Mouse (Mus musculus) limb, embryonic 12.5 days (tissue): ENCODE data around the gene Ifnk. TPM values are rescaled to one million over a fixed set of nuclear protein-coding genes. Genes with fewer than 3 reads are reported as not detected.

Experiments used
- ATAC-seq: fragments of 200-750 bp; cut with Nextera tagmentation; 2 replicates; pipeline ENCODE4 v1.8.0; 2017; ENCODE audit warnings: low read depth, moderate TSS enrichment; ENCODE audit not compliant: insufficient number of reproducible peaks, insufficient read depth, low FRiP score, low TSS enrichment
- H3K27ac ChIP-seq: fragments of 300-500 bp; sonication (generic); 2 replicates; pipeline ENCODE4 v1.5.1; 2016; ENCODE audit warnings: mild to moderate bottlenecking, moderate library complexity
- H3K27me3 ChIP-seq: fragments of 300-500 bp; sonication (generic); 2 replicates; pipeline ENCODE4 v1.6.1; 2016; ENCODE audit warnings: mild to moderate bottlenecking, moderate library complexity
- H3K36me3 ChIP-seq: fragments of 300-500 bp; sonication (generic); 2 replicates; pipeline ENCODE4 v1.6.1; 2016; ENCODE audit warnings: mild to moderate bottlenecking, moderate library complexity
- H3K4me1 ChIP-seq: fragments of 300-500 bp; sonication (generic); replicated peaks from 2 replicates; pipeline ENCODE4 v1.6.1; 2016
- H3K4me2 ChIP-seq: fragments of 300-500 bp; sonication (generic); 2 replicates; pipeline ENCODE4 v1.6.1; 2016; ENCODE audit warnings: mild to moderate bottlenecking, moderate library complexity
- H3K4me3 ChIP-seq: fragments of 300-500 bp; sonication (generic); replicated peaks from 2 replicates; pipeline ENCODE4 v1.5.1; 2016; ENCODE audit warnings: mild to moderate bottlenecking
- H3K9ac ChIP-seq: fragments of 300-500 bp; sonication (generic); replicated peaks from 2 replicates; pipeline ENCODE4 v1.6.1; 2016; ENCODE audit warnings: mild to moderate bottlenecking, moderate library complexity
- H3K9me3 ChIP-seq: fragments of 300-500 bp; sonication (generic); 2 replicates; pipeline ENCODE4 v1.6.1; 2016; ENCODE audit warnings: mild to moderate bottlenecking, moderate library complexity
- WGBS: fragments of 180-500 bp; shearing (Covaris S2); methylation state at CpG from one replicate; pipeline ENCODE4 v1.1.7; 2016; 5-methylcytosine and 5-hydroxymethylcytosine counted together
- polyA plus RNA-seq: library from polyadenylated mRNA; unstranded; fragments of >200 nt; fragmentation: Nextera tagmentation; extraction: Ambion mirVana; gene quantifications from 2 replicates; pipeline ENCODE4 v1.2.1, GENCODE M21; 2016

Ifnk gene
- polyA plus RNA-seq, 1 experiment from 2014 or later: 0.26 TPM

- H3K27me3 ChIP-seq: no peaks in the 10 kb centered on the region
- H3K27ac ChIP-seq: no peak overlapping the region
- H3K36me3 ChIP-seq: no peaks in the 10 kb centered on the region
- H3K9me3 ChIP-seq: no peaks in the 10 kb centered on the region
- 83% methylated on average over 2 of the region's 2 CpGs for WGBS
- H3K9ac ChIP-seq: no peak overlapping the region
- ATAC-seq: no peak
- H3K4me3 ChIP-seq: no peak overlapping the region
- no peaks in the 10 kb centered on the region for H3K4me1 ChIP-seq
- H3K4me2 ChIP-seq: no peak overlapping the region
Measured at GRCm38 (mm10) chr4:35165275-35165674, 13.4 kb downstream of the Ifnk start.

- 88% methylated on average over 3 of the region's 3 CpGs for WGBS
- no peak for ATAC-seq
- Histone ChIP-seq H3K4me1 (no peaks in the 10 kb centered on the region), H3K4me2 (no peak overlapping the region), H3K9me3 (no peaks in the 10 kb centered on the region), H3K27me3 (no peaks in the 10 kb centered on the region), H3K9ac (no peak overlapping the region), H3K4me3 (no peak overlapping the region), H3K36me3 (no peaks in the 10 kb centered on the region), H3K27ac (no peak overlapping the region)
Measured at GRCm38 (mm10) chr4:35165947-35166346, 14.1 kb downstream of the Ifnk start.

- H3K4me2 ChIP-seq: no peak overlapping the region
- H3K27me3 ChIP-seq: no peaks in the 10 kb centered on the region
- ATAC-seq: no peak
- no peaks in the 10 kb centered on the region for H3K4me1 ChIP-seq
- 59% methylated on average over 5 of the region's 5 CpGs for WGBS
- no peaks in the 10 kb centered on the region for H3K36me3 ChIP-seq
- H3K9me3 ChIP-seq: no peaks in the 10 kb centered on the region
- H3K9ac ChIP-seq: no peak overlapping the region
- no peak overlapping the region for H3K4me3 ChIP-seq
- no peak overlapping the region for H3K27ac ChIP-seq
Measured at GRCm38 (mm10) chr4:35167855-35168254, 16.0 kb downstream of the Ifnk start.

- H3K9ac ChIP-seq: no peak overlapping the region
- H3K27ac ChIP-seq: no peak overlapping the region
- ATAC-seq: no peak
- no peaks in the 10 kb centered on the region for H3K9me3 ChIP-seq
- 87% methylated on average over 13 of the region's 13 CpGs for WGBS
- H3K27me3 ChIP-seq: no peaks in the 10 kb centered on the region
- no peak overlapping the region for H3K4me2 ChIP-seq
- H3K4me1 ChIP-seq: no peaks in the 10 kb centered on the region
- no peaks in the 10 kb centered on the region for H3K36me3 ChIP-seq
- H3K4me3 ChIP-seq: no peak overlapping the region
Measured at GRCm38 (mm10) chr4:35169571-35170125, 17.8 kb downstream of the Ifnk start.

- H3K4me1 ChIP-seq: no peaks in the 10 kb centered on the region
- no peaks in the 10 kb centered on the region for H3K27me3 ChIP-seq
- no peaks in the 10 kb centered on the region for H3K36me3 ChIP-seq
- no peaks in the 10 kb centered on the region for H3K9me3 ChIP-seq
- H3K4me2 ChIP-seq: no peak overlapping the region
- ATAC-seq: no peak
- 85% methylated on average over 2 of the region's 2 CpGs for WGBS
- H3K9ac ChIP-seq: no peak overlapping the region
- no peak overlapping the region for H3K27ac ChIP-seq
- no peak overlapping the region for H3K4me3 ChIP-seq
Measured at GRCm38 (mm10) chr4:35172471-35172870, 20.6 kb downstream of the Ifnk start.

GRCm38 (mm10) chr4:35173551-35173950 is 21.7 kb downstream of the Ifnk start:
- 63% methylated on average over 1 of the region's 1 CpGs for WGBS

GRCm38 (mm10) chr4:35175566-35175965 is 23.7 kb downstream of the Ifnk start:
- Histone ChIP-seq H3K9me3 (no peaks in the 10 kb centered on the region), H3K36me3 (no peaks in the 10 kb centered on the region), H3K27ac (no peak overlapping the region), H3K4me3 (no peak overlapping the region), H3K9ac (no peak overlapping the region), H3K27me3 (no peaks in the 10 kb centered on the region), H3K4me2 (no peak overlapping the region), H3K4me1 (no peaks in the 10 kb centered on the region)
- 88% methylated on average over 2 of the region's 2 CpGs for WGBS
- ATAC-seq: no peak

More at GRCm38 (mm10) chr4:35173551-35173950, 21.7 kb downstream of the Ifnk start:
- Histone ChIP-seq H3K27ac (no peak overlapping the region), H3K4me2 (no peak overlapping the region), H3K27me3 (no peaks in the 10 kb centered on the region), H3K9ac (no peak overlapping the region), H3K4me3 (no peak overlapping the region), H3K36me3 (no peaks in the 10 kb centered on the region), H3K4me1 (no peaks in the 10 kb centered on the region), H3K9me3 (no peaks in the 10 kb centered on the region)
- ATAC-seq: no peak

- Histone ChIP-seq H3K9ac (no peak overlapping the region), H3K4me1 (no peaks in the 10 kb centered on the region), H3K9me3 (no peaks in the 10 kb centered on the region), H3K4me2 (no peak overlapping the region), H3K27ac (no peak overlapping the region), H3K27me3 (no peaks in the 10 kb centered on the region), H3K4me3 (no peak overlapping the region), H3K36me3 (no peaks in the 10 kb centered on the region)
- no peak for ATAC-seq
- WGBS: 78% methylated on average over 12 of the region's 12 CpGs
Measured at GRCm38 (mm10) chr4:35177926-35178645, 26.2 kb downstream of the Ifnk start.

- no peak overlapping the region for H3K4me3 ChIP-seq
- H3K4me2 ChIP-seq: no peak overlapping the region
- WGBS: 89% methylated on average over 8 of the region's 8 CpGs
- H3K27ac ChIP-seq: no peak overlapping the region
- H3K36me3 ChIP-seq: peaks cover 5% of the 10 kb centered on the region; the same call in 1 of the 2 replicates
- H3K27me3 ChIP-seq: no peaks in the 10 kb centered on the region
- ATAC-seq: no peak
- no peaks in the 10 kb centered on the region for H3K4me1 ChIP-seq
- no peaks in the 10 kb centered on the region for H3K9me3 ChIP-seq
- H3K9ac ChIP-seq: no peak overlapping the region
Measured at GRCm38 (mm10) chr4:35187617-35188326, 35.9 kb downstream of the Ifnk start.

- H3K4me1 ChIP-seq: no peaks in the 10 kb centered on the region
- no peak overlapping the region for H3K4me3 ChIP-seq
- no peak overlapping the region for H3K9ac ChIP-seq
- H3K36me3 ChIP-seq: peaks cover 5% of the 10 kb centered on the region; the same call in 1 of the 2 replicates
- H3K4me2 ChIP-seq: no peak overlapping the region
- no peaks in the 10 kb centered on the region for H3K27me3 ChIP-seq
- WGBS: 71% methylated on average over 5 of the region's 5 CpGs
- H3K9me3 ChIP-seq: no peaks in the 10 kb centered on the region
- no peak overlapping the region for H3K27ac ChIP-seq
- no peak for ATAC-seq
Measured at GRCm38 (mm10) chr4:35189794-35190193, 37.9 kb downstream of the Ifnk start.

- WGBS: 50% methylated on average over 7 of the region's 7 CpGs
- no peaks in the 10 kb centered on the region for H3K9me3 ChIP-seq
- H3K27ac ChIP-seq: no peak overlapping the region
- H3K4me1 ChIP-seq: no peaks in the 10 kb centered on the region
- no peak overlapping the region for H3K9ac ChIP-seq
- no peak overlapping the region for H3K4me3 ChIP-seq
- no peak for ATAC-seq
- H3K27me3 ChIP-seq: no peaks in the 10 kb centered on the region
- no peak overlapping the region for H3K4me2 ChIP-seq
- H3K36me3 ChIP-seq: peaks cover 14% of the 10 kb centered on the region; the same call in 1 of the 2 replicates
Measured at GRCm38 (mm10) chr4:35192725-35193124, 40.9 kb downstream of the Ifnk start.
